Mouse (Mus musculus) frontal cortex, postnatal 25 days (tissue): ENCODE data around the gene Arhgap6.

Source experiments
- DNase-seq, 2 experiments: peaks; one replicate each; pipeline ENCODE4 v3.0.0; 2022; ENCODE audit warnings: low spot score in 2 of 2

Gene Arhgap6

GRCm38 (mm10) chrX:168980370-168980769 is 185.5 kb downstream of the Arhgap6 start:
- no peak for DNase-seq

GRCm38 (mm10) chrX:169007066-169007465 is 212.2 kb downstream of the Arhgap6 start:
- DNase-seq, result no peak

- DNase-seq, result no peak
Observed at GRCm38 (mm10) chrX:169012701-169013100, 217.8 kb downstream of the Arhgap6 start.

- DNase-seq, result no peak
Observed at GRCm38 (mm10) chrX:169034390-169034789, 239.5 kb downstream of the Arhgap6 start.

- peak; percentile 20 to 30 for DNase-seq
Observed at GRCm38 (mm10) chrX:169036403-169037296, 241.8 kb downstream of the Arhgap6 start.

GRCm38 (mm10) chrX:169037401-169037800 is 242.5 kb downstream of the Arhgap6 start:
- DNase-seq, result no peak

GRCm38 (mm10) chrX:169043872-169044271 is 249.0 kb downstream of the Arhgap6 start:
- DNase-seq, result no peak

- DNase-seq, result no peak
Observed at GRCm38 (mm10) chrX:169047595-169047994, 252.7 kb downstream of the Arhgap6 start.

- no peak for DNase-seq
Observed at GRCm38 (mm10) chrX:169049550-169049949, 254.7 kb downstream of the Arhgap6 start.

GRCm38 (mm10) chrX:169053907-169054476 is 259.1 kb downstream of the Arhgap6 start:
- DNase-seq, result no peak

- no peak for DNase-seq
Observed at GRCm38 (mm10) chrX:169062555-169062954, 267.7 kb downstream of the Arhgap6 start.

- DNase-seq, result no peak
Observed at GRCm38 (mm10) chrX:169065298-169065697, 270.4 kb downstream of the Arhgap6 start.

- DNase-seq, result no peak
Observed at GRCm38 (mm10) chrX:169065922-169066321, 271.0 kb downstream of the Arhgap6 start.

- no peak for DNase-seq
Observed at GRCm38 (mm10) chrX:169075020-169075419, 280.1 kb downstream of the Arhgap6 start.

GRCm38 (mm10) chrX:169081609-169082008 is 286.7 kb downstream of the Arhgap6 start:
- DNase-seq, result no peak

- DNase-seq, result peak; percentile 9 to 13
Observed at GRCm38 (mm10) chrX:169085871-169086270, 291.0 kb downstream of the Arhgap6 start.

GRCm38 (mm10) chrX:169089221-169089620 is 294.3 kb downstream of the Arhgap6 start:
- DNase-seq, result no peak

GRCm38 (mm10) chrX:169094601-169095000 is 299.7 kb downstream of the Arhgap6 start:
- no peak for DNase-seq

- no peak for DNase-seq
Observed at GRCm38 (mm10) chrX:169095584-169095983, 300.7 kb downstream of the Arhgap6 start.

- DNase-seq, result no peak
Observed at GRCm38 (mm10) chrX:169102665-169103064, 307.8 kb downstream of the Arhgap6 start.

GRCm38 (mm10) chrX:169106048-169106622 is 311.2 kb downstream of the Arhgap6 start:
- no peak for DNase-seq

- DNase-seq, result no peak
Observed at GRCm38 (mm10) chrX:169107372-169107771, 312.5 kb downstream of the Arhgap6 start.

GRCm38 (mm10) chrX:169110031-169110430 is 315.1 kb downstream of the Arhgap6 start:
- DNase-seq, result no peak
